Mouse (Mus musculus) bone marrow macrophage, adult 2 months (primary cell): ENCODE results near the gene B3galt5. TPM values are rescaled to one million over a fixed set of nuclear protein-coding genes. Genes with fewer than 3 reads are reported as not detected.

Source experiments
- H3K27ac ChIP-seq: 2 replicates; pipeline ENCODE4 v1.5.1; 2012; ENCODE audit warnings: low read depth, low read length; ENCODE audit not compliant: insufficient read depth
- H3K4me1 ChIP-seq: 2 replicates; pipeline ENCODE4 v1.6.1; 2012; ENCODE audit warnings: low read length; ENCODE audit not compliant: control insufficient read depth, insufficient read depth
- H3K4me3 ChIP-seq: 2 replicates; pipeline ENCODE4 v1.5.1; 2012; ENCODE audit warnings: mild to moderate bottlenecking, low read length, moderate library complexity; ENCODE audit not compliant: insufficient read depth
- CTCF ChIP-seq: IDR thresholded peaks from 2 replicates; pipeline ENCODE4 v1.5.1; 2012; ENCODE audit warnings: low read depth, mild to moderate bottlenecking, low read length, moderate library complexity
- POLR2A ChIP-seq: IDR thresholded peaks from 2 replicates; pipeline ENCODE4 v1.6.1; 2012; ENCODE audit warnings: mild to moderate bottlenecking, low read depth, low read length, borderline replicate concordance
- polyA plus RNA-seq: library from polyadenylated mRNA; stranded (reverse); fragments of >200 nt; gene quantifications from 2 replicates; pipeline ENCODE4 v1.2.4, GENCODE M21; 2012; ENCODE audit not compliant: missing spikeins, insufficient read depth, insufficient read length

B3galt5 gene
- polyA plus RNA-seq, 1 experiment, result not detected

DNA sequence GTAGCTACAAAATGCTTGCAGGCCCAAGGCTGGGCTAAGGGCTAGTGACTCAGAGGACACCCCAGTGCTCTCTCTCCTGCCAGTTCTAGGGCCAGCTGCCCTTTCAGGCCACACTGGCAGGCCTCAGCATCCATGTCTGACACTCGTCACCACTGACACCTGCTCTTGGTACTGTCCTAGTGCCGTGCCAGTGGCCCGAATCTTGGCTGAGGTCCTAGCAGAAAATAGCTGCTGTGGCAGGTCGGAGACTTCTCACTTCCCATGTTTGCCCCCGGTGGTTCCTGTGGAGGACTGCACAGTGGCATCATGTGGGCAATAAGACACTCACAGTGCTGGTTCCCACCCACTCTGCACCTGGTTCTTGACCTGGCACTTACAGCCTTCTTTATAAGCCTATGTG, 14.1 kb upstream of the B3galt5 start:
- H3K27ac ChIP-seq, result no peak overlapping the region
- TF ChIP-seq POLR2A (no peak), CTCF (no peak)
- no peak overlapping the region for H3K4me3 ChIP-seq
- no peaks in the 10 kb centered on the region for H3K4me1 ChIP-seq

DNA sequence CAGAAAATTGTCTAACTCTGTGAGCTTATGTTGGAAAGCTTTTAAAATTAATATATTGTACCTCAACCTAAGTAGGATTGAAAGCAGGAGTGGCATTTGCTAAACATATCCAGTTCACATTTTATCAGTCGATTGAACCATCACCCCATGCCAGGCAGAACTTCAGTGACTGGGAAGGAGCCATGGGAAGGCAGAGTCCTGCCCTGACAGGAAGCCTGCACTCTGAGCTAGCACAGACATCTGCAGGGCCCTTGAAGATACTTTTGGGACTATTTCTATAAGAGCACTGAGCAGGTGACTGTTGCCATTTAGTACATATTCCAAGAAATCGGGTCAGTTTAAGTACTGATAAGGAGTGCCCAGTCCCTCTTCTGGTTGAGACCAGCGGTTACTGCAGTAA, 13.6 kb upstream of the B3galt5 start:
- H3K27ac ChIP-seq, result no peak overlapping the region
- no peak for TF ChIP-seq POLR2A
- TF ChIP-seq CTCF, result no peak
- no peaks in the 10 kb centered on the region for H3K4me1 ChIP-seq
- H3K4me3 ChIP-seq, result no peak overlapping the region

DNA sequence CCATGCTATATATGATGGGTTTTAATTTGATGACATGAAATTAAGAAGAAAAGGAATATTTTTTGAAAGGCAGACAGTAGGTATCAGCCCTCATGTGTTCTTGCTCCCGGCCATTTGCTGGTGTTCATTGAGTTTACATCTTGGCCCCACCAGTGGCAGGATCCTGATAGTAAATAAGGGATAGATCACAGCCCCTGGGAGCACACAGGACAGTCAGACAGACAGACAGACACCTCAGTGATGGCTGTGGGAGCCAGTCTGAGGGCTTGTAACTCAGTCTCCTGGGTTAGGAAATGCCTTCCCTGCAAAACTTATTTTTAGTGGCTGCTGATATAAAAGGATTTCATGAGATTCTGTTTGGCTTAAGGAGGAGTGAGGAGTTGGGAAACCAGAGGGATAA, 13.1 kb upstream of the B3galt5 start:
- TF ChIP-seq POLR2A (no peak), CTCF (no peak)
- no peak overlapping the region for H3K4me3 ChIP-seq
- no peaks in the 10 kb centered on the region for H3K4me1 ChIP-seq

DNA sequence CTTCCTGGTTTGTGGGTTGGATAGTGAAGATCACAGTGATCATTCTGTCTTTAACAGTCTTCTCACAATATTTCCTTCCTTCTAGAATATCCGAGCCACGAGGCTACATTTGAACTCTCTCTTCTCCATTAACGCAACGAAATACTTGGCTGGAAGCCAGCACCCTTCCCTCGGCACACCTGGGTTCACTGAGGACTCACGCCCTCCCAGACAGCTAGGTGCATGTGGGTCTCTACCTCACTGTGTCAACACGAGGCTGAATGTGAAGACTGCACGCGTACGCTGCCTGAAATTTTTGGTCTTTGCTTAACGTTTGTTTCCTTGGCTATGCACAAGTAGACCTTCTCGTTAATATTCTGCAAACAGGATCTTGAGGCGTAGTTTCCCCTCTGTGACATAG, 7.2 kb upstream of the B3galt5 start:
- TF ChIP-seq CTCF, result no peak
- no peak for TF ChIP-seq POLR2A
- H3K4me3 ChIP-seq, result no peak overlapping the region
- no peaks in the 10 kb centered on the region for H3K4me1 ChIP-seq
- H3K27ac ChIP-seq, result no peak overlapping the region

More for the DNA sequence above, 13.1 kb upstream of the B3galt5 start:
- no peak overlapping the region for H3K27ac ChIP-seq

DNA sequence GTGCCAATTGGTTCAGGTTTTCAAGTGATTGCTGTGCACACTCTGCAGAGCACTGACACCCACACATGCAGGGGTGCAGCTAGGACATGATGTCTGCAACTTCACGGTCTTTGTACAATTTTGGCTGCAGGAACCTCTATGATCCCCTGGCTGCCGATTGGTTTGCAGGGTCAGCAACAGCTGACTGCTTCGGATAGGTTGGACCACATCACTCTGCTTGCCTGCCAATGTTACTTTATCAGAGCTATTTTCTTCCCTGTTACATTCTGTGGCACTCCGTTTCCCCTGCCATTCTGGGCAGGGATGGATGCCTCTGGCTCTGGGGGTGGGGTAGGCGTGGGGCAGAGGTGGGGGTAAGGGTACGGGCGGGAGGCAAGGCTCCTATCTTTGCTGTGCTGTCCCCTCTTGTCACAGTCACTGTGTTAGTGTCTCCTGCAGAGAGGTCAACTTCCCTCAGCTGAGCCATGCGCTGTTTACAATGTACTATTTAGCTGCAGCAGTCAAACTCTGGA, 6.5 kb upstream of the B3galt5 start:
- TF ChIP-seq POLR2A, result no peak
- TF ChIP-seq CTCF, result no peak
- Histone ChIP-seq H3K4me3 (no peak overlapping the region), H3K27ac (no peak overlapping the region), H3K4me1 (no peaks in the 10 kb centered on the region)

DNA sequence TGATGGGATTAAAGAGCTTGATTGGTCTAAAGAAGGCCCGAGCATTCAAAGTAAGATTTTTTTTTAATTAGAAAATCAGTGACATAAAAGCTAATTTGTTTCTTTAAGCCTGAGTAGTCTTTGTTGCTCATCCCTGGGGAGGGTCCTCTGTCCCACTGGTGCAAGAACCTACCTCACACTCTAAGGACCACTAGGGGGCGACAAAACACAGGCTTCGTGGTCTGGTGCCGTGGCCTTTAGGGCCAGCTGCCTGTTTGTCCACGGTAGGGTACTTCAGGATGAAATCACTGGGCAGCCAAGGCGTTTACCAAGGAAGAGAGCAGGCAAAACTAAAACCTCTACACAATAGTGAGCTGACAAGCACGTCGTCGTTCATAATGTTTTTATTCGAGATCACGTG, 5.2 kb upstream of the B3galt5 start:
- no peak overlapping the region for H3K27ac ChIP-seq
- H3K4me3 ChIP-seq, result no peak overlapping the region
- H3K4me1 ChIP-seq, result no peaks in the 10 kb centered on the region
- no peak for TF ChIP-seq POLR2A
- TF ChIP-seq CTCF, result peak; percentile 80

DNA sequence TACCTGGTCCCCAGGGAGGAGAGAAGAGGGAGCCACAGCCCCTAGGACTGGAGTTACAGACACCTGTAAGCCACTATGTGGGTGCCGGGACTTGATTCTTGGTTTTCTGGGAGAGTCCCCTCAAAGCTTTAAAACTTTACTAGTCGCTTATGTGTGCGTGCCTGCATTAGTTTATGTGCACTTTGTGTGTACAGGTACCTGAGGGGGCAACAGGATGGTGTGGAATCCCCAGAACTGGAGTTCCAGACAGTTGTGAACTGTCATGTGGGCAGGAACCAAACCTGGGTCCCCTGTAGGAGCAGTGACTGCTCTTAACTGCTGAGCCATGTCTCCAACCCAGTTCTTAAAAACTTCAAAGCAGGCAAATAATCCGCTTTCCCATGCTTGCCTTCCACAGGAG, 4.3 kb upstream of the B3galt5 start:
- Histone ChIP-seq H3K4me1 (no peaks in the 10 kb centered on the region), H3K4me3 (no peak overlapping the region), H3K27ac (no peak overlapping the region)
- TF ChIP-seq CTCF (no peak), POLR2A (no peak)

DNA sequence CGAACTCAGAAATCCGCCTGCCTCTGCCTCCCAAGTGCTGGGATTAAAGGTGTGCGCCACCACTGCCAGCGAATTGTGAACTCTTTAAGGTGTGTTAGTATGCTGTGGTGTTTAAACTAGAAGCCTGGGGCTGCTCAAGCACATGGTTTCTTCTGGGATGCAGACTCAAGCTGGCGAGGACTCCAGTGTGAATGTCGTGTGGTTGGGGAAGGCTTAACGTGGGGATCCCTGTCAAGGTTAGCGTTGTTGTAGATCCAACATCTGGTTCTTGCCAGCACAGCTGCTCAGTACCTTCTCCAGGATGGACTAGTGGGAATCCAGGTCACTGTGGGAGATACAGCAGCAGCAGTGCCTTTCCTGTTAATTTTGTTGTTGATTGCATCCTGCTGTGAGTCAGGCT, 3.6 kb upstream of the B3galt5 start:
- no peak overlapping the region for H3K4me3 ChIP-seq
- H3K27ac ChIP-seq, result no peak overlapping the region
- TF ChIP-seq POLR2A (no peak), CTCF (no peak)
- no peaks in the 10 kb centered on the region for H3K4me1 ChIP-seq

DNA sequence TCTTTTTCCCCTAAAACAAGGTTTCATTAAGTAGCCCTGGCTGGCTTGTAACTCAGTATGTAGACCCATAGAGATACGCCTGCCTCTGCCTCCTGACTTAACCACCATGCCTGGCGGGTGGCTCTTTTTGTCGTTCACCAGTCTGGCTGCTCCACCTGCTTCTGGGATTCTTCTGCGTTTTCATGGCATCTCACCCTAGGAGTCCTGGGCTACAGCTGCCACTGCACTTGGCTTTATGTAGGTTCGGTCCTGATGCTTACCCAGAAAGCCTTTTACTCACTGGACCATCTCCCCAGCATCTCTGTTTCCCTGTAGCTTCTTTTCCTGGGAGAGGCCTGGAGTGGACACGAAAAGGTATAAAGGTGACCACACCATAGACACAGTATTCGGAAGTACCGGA, 1.6 kb upstream of the B3galt5 start:
- H3K27ac ChIP-seq, result no peak overlapping the region
- no peak for TF ChIP-seq POLR2A
- TF ChIP-seq CTCF, result no peak
- H3K4me1 ChIP-seq, result no peaks in the 10 kb centered on the region
- H3K4me3 ChIP-seq, result no peak overlapping the region

DNA sequence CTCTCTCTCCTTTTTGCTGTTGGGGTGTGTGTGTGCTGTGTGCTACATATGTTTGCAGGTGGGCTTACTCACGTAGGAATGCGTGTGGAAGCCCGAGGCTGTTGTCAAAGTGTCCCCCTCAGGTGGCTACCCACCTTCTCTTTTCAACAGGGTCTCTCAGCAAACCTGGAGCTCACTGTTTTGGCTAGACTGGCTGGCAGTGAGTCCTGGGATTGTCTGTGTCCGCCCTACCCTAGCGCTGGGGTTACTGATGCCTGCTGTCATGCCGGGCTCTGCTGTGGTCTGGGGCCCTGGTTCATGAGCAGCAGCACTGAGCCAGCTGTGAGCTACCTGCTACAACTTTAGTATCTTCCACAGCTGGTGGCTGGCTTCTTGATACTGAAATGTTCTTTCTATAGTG, 8.9 kb downstream of the B3galt5 start:
- Histone ChIP-seq H3K27ac (no peak overlapping the region), H3K4me1 (no peaks in the 10 kb centered on the region), H3K4me3 (no peak overlapping the region)
- TF ChIP-seq POLR2A (no peak), CTCF (no peak)

DNA sequence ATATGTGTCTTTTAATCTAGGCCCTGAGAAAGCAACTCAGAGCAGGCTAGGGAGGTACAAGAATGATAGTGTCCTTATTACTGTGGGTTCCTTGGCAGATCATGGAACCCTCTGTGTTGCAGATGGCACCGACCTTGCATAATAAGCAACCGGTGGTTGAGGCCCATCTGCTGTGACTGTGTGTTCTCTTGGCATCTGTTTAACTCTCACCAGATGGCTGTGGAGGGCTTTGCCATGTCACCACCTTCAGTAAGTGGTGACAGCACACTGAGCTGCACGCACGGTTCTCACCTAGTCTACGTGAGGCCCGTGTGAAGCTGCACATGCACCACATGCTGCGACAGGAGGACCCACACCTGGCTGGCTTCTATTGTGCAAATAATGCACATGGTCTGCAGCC, 14.0 kb downstream of the B3galt5 start:
- Histone ChIP-seq H3K4me3 (no peak overlapping the region), H3K27ac (no peak overlapping the region), H3K4me1 (no peaks in the 10 kb centered on the region)
- TF ChIP-seq POLR2A (no peak), CTCF (no peak)
